Mouse (Mus musculus): Measurements from ENCODE around the gene Hmgcs2.

The Hmgcs2 gene

DNA sequence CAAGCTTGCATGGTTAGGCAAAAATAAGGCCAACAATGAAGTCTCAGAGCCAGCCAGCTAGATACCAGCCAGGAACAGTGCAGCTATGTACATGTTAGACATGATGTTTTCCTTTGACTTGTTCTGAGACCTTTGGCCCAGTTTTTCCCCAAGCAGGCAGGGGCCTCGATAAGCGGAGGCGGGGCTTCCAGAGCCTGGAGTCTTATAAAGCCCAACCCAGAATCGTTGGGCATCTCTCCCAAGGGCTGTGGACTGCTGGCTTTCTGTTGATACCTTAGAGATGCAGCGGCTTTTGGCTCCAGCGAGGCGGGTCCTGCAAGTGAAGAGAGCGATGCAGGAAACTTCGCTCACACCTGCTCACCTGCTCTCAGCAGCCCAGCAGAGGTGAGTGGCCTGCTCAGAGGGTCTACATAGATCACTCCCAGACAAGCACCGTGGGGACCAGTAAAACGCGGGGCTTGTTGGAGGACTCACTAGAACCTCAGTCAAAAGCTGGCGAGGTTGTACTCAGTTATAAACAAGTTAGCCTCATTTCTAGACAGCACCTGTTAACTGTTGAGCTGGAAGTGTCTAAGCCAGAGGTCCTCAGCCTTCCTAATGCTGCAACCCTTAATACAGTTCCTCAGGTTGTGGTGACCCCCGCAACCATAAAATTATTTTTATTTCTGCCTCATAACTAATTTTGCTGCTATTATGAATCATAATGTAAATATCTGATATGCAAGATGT is at the start of gene Hmgcs2:
Gene Hmgcs2 (plus strand): TSS at position 232 of the 729 bp plus-strand sequence.
- DNase-seq (ENCODE audit: extremely low spot score, low read depth, low spot score): no peak

DNA sequence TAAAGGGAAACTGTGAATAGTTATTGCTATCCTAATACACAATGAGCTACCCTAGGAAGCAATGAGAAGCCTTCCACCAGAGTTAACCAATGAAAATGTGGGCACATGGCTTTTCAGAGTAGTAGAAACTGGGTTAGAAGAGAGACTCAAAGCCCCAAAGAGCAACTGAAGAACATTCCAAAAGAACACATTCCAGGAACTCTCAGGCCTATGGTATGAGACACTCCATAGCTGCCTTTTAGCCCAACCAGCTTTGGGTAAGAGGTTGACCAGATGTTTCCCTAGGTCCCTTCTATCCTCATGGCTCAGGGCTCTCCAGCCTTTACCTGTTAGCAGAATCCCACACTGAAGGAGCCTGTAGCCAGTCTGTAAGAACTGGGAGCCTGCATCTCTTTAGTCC is 46.7 kb upstream of the Hmgcs2 start:
- no peak for DNase-seq (ENCODE audit: extremely low spot score, low read depth, low spot score)

- DNase-seq (ENCODE audit: extremely low spot score, low read depth, low spot score): no peak
Observed at GRCm38 (mm10) chr3:98236266-98236665, 44.0 kb upstream of the Hmgcs2 start.

DNA sequence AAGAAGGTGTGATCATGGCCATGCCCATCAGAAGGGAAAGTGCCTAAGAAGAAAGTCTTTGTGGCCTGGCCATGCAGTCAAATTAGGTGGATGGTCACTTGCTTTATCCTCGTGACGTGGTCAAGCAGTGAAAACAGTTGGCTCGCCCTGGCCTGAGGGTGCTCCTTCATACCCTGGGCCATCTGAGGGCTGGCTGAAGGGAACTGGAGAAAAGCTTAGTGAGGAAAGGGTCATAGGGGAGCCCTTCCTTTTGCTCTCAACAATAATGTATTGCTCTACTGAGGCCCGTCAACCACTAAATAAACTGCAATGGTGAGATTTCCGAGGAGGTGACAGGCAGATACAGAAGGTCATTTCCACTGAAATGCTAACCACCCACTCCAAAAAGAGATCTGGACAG is 43.0 kb upstream of the Hmgcs2 start:
- DNase-seq (ENCODE audit: extremely low spot score, low read depth, low spot score): no peak

GRCm38 (mm10) chr3:98238150-98238549 is 42.1 kb upstream of the Hmgcs2 start:
- no peak for DNase-seq (ENCODE audit: extremely low spot score, low read depth, low spot score)

DNA sequence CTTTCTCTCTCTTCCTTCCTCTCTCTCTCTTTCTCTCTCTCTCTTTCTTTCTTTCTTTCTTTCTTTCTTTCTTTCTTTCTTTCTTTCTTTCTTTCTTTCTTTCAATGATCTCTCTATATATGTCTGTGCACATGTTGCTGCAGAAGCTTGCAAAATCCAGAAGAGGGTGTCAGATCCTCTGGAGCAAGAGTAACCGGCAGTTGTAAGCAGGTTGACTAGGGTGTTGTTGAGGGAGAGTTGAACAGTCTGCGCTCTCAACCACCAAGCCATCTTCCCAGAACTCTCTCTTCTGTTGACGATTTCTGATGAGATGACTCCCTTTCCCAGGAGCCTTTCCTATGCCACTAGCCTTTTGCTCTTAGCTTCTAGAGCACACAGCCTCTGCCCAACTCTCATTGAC is 38.2 kb upstream of the Hmgcs2 start:
- no peak for DNase-seq (ENCODE audit: extremely low spot score, low read depth, low spot score)

DNA sequence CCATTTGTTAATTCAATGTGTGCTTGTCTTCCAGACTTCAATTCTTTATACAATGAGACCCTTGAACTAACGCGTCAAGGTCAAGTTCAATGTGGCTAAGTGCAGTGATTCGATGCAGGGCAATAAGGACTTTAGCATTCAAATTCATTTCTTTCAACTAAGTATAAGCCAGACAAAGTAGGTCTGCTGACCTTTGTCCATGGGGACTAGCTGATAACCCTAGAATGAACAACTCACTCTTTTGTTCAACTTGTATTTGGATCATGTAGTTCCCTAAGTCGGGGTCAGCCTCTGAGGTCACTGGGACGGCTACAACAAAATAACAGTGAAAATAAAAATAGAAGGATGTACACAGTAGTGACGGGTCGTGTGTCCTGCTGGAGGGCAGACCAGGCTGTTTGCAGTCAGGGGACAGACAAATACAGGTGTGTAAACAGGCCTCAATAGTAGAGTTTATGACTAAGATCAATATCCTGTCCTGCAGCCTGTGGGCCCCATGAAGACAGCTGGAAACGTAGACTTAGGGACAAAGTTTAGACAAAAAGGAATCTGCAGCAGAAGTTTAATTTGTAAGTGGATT is 37.7 kb upstream of the Hmgcs2 start:
- no peak for DNase-seq (ENCODE audit: extremely low spot score, low read depth, low spot score)

GRCm38 (mm10) chr3:98245892-98246291 is 34.3 kb upstream of the Hmgcs2 start:
- DNase-seq (ENCODE audit: extremely low spot score, low read depth, low spot score): no peak

DNA sequence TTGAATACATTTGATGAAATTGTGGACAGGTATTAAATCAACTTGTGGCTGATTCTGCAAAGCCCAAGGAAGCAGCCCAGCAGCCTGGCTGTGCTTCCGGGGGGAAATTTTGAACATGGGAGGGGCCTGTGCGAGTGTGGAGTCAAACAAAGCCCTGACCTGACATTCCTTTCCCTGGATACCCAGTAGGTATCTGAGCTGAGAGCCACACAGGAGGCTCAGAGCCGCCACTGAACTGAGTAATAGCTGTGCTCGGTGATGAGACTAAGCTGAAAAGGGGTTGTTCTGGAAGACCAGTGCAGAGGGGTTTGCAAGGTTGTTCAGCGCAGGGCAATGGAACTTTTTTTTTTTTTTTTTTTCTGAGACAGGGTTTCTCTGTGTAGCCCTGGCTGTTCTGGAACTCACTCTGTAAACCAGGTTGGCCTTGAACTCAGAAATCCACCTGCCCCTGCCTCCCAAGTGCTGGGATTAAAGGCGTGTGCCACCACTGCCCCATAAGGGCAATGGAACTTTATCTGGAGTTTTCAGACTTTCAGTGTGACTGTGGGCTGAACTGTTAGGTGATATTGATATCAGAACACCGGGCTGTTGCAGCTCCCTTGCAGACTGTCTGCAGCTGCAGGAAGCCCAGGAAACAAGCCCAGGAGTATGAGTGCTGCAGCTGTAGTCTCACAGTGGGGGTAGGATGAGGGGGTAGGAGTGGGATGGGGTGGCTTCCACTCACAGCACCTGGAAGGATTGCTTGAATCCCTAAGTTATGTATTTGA is 33.1 kb upstream of the Hmgcs2 start:
- DNase-seq (ENCODE audit: extremely low spot score, low read depth, low spot score): no peak

GRCm38 (mm10) chr3:98249378-98249777 is 30.9 kb upstream of the Hmgcs2 start:
- no peak for DNase-seq (ENCODE audit: extremely low spot score, low read depth, low spot score)

DNA sequence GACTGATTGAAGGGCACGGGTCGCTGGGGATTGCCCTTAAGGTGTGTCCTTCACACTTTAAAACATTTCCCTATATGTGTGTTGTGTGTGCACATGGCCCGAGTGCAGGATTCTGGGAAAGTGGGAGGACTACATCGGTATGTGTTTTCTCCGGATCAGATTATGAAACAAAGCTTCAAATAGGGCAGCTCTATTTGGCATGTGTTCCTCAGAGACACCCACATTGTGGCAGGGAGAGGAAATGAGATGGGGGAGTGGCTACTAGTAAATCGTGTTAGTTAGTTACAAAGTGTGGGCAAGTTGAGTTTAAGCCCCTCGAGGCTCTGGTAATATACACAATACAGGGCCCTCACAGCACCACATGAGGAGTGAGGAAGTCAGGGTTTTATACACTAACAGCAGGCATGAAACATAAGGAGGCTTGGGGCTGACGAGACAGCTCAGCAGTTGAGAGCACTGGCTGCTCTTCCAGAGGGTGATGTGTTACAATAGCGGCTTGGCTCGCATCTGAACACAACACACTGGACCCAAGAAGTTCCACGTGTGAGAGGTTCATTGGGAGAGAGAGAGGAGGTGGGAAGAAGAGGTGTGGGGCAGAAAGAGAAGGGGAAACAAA is 30.3 kb upstream of the Hmgcs2 start:
- no peak for DNase-seq (ENCODE audit: extremely low spot score, low read depth, low spot score)

DNA sequence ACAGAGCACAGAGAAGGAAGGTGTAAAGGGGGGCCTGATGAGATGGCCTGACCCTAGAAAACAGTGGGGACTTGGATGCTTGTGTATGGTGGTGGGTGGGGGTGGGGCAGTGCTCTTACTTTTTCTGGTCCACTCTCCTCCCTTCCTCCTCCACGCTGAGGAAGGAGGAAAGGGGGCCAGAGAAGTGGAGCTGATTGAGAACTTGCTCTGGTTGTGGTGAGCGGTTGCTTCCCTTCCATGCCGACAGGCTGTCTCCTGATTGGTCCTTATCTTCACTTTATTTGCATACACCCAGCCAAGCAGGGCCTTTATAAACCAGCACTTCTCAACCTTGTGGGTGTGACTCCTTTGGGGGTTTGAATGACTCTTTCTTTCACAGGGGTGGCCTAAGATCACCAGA is 26.2 kb upstream of the Hmgcs2 start:
- no peak for DNase-seq (ENCODE audit: extremely low spot score, low read depth, low spot score)

DNA sequence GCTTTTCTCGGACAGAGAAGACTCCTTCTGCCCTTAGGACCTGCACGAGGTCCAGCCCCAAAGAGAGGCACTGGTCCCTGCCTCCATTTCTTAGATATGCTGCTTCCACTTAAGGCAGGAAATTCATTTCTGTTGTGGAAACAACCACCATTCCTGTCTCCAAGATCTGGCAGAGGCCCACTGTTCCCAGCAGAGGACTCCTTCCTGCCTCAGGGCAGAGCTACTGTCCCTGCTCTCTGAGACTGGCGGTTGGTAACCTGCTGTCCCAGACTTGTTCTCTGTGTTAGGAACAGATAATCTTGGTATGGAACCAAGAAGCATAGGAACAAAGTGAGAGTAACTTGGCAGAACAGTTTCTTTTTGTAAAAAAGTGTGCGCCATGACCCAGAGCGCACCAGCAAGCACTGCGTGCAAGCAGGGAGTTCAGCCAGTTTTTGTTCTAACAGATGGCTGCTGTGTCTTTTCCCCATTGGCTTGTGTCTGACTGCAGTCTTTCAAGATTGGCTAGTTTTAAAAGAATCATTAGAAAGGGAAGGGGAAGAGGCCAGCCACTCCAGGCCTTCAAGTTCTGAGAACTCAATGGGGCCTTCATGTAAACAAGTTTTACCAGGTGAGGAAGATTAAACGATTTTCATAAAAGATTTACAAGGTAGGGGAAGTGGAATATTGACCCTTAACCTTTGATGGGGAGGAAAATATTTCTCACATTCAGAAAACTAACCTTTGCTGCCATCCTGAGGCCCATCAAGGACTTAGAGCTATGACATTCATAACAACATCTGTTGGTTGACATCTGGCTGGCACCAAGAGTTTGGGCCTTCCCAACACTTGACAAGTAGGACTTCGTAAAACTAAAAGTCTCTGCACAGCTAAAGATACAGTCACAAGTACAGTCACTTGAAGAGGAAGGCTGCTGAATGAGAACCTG is 25.3 kb upstream of the Hmgcs2 start:
- DNase-seq (ENCODE audit: extremely low spot score, low read depth, low spot score): no peak

GRCm38 (mm10) chr3:98258723-98259122 is 21.5 kb upstream of the Hmgcs2 start:
- DNase-seq (ENCODE audit: extremely low spot score, low read depth, low spot score): no peak

GRCm38 (mm10) chr3:98259271-98259751 is 20.9 kb upstream of the Hmgcs2 start:
- no peak for DNase-seq (ENCODE audit: extremely low spot score, low read depth, low spot score)

DNA sequence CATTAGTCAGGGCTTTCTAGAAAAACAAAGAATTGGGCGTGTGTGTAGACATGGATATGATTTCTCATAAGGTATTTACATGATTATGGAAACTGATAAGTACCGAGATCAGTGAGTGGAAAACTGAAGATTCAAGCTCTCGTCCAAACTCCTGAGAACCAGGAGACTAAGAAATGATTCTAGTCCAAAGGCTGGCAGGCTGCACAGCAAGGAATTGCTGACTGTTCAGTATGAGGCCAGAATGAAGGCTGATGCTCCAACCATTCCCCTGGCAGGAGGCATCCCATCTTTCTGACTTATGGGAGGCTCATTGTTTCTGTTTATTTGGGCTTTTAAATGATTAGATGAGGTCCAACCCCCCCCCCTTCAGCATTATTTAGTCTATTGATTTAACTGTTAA is 19.7 kb upstream of the Hmgcs2 start:
- no peak for DNase-seq (ENCODE audit: extremely low spot score, low read depth, low spot score)

DNA sequence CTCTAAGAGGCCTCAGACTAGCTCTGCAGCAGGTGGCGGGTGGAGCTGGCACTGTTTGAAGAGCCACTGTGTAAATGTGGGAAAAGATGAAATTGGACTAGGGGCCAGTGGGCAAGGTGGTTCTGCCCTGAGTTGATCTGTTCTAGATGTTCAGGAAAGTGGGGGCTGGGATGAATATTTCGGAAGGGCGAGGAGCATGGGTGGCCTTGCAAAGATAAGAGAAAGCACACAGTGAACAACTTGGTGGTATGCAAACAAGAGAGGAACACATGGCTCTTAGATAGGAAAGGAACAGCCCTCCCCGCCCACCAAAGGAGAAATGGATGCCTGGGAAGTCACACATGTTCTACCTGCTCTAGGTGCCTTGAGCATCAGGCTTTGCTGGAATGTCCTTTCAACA is 18.8 kb upstream of the Hmgcs2 start:
- DNase-seq (ENCODE audit: extremely low spot score, low read depth, low spot score): no peak

DNA sequence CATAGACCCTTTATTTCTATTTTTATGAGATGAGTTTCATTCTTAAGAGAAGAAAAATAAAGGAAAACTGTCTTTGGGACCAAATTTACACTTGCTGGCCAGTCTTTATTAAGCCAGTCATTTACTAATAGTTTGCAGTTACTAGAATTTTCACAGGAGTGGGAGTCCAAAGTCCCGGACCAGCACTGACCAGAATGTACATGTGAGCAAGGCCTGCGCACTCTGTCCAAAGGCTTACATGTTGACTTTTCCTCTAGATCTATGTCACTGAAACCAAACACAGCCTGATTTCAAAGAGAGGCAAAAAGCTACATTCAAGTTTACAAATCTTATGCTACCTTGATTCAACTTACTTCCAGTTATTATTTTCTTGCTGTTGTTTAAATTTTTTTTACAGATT is 18.1 kb upstream of the Hmgcs2 start:
- no peak for DNase-seq (ENCODE audit: extremely low spot score, low read depth, low spot score)

GRCm38 (mm10) chr3:98267249-98267651 is 13.0 kb upstream of the Hmgcs2 start:
- DNase-seq (ENCODE audit: extremely low spot score, low read depth, low spot score): no peak

DNA sequence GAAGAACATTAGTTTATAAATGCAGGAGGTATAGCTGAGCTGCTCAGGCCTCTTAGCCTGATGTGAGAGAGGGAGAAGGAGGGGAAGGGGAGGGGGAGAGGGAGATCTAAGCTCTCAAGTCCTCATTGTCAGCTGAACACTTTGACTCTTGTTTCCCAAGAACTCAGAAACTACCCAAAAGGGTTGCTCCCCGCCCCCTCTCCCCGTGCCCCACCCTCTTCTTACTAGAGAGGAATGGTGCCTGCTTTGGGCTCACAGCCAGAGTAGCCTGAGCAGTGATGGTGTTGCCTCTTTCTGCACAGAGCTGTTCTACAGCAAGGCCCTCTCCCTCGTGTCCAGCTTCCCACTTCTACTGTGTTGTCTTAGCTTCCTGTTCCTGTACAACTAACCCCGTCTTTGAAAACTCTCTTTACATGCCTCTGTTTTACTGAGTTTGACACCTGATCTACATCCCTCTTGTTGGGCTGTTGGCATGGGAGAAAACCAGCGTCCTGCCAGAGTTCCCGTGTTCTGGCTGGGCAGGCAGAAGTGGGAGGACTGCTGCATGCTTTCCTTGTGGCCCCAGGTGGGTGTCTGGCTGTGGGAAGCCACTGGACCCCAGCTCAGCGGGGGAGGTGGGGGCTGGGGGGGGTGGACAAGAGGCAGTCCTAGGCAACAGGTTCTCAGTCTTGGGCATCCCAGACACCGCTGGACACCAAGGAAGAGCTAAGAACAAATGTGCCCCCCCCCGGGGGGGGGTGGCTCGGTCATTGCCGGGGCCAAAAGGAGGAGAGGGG is 6.4 kb upstream of the Hmgcs2 start:
- no peak for DNase-seq (ENCODE audit: extremely low spot score, low read depth, low spot score)

All from hindlimb bud, embryonic 11.5 days (tissue).